Mouse (Mus musculus) ovary, adult 18-20 months (tissue): Measurements from ENCODE around the gene Smim24.
A peak's percentile ranks its signal among the peaks of the same experiment; 100 is the strongest.

Experiments
- DNase-seq: peaks from one replicate; pipeline ENCODE4 v3.0.0; 2022; ENCODE audit warnings: low spot score, mixed read lengths

Gene Smim24

DNA sequence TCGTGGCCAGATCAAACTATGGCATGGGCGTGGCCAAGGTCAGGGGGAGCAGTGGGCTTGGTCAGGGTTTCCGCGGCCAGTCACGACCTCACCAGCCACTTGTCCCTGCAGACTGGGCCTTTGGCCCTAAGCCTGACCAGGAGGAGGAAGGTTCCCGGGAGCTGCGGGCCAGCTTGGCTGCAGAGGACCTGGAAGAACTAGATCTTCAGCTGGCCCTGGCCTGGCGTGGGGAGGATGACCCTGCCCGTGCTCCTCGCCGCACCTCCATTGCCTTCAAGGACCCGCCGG, 2.2 kb upstream of the Smim24 start:
- no peak for DNase-seq

DNA sequence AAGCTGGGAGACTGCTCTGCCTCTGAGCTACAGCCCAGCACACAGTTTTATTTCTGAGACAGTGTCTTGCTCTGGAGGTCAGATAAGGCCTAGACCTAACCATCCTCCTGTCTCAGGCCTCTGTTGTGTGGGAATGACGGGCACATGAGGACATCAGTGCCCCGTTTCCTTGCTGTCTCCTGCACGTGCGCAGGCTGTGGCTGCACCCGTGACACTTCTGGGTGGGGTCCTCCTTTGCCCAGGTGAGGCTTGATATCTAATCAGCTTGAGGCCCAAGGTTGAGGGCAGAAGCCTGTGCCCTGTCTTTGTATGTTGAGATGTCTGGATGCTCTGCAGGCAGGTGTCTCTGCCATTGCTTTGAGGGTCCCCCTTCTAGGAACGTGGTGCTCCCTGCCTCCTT, 581 bp upstream of the Smim24 start:
- no peak for DNase-seq

DNA sequence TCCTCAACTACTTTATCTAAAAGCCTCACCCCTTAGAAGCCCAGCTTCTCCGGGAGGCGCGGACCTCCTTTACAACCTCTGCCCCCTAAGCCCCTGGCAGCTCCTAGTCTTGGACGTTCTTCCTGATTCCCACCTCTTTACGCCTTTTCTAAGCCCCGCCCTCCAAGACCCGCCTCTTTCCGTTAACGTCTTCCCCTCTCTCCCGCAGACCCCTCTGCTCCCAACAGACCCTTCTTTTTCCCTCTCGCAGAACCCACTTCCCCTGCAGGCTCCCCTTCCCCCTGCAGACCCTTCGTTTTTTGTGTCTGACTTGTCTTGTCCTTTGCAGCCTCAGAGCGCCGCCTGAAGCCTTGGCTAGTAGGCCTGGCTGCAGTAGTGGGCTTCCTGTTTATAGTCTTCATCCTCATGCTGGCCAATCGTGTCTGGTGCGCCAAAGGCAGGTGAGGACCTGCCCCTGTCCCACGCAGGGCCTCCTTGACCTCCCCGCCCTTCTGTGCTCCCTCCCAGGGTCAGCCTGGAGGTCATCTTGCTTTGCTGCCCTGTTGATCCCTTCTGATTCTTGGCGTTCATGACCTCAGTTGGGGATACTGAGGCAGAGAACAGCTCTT, 709 bp downstream of the Smim24 start:
- DNase-seq: no peak

DNA sequence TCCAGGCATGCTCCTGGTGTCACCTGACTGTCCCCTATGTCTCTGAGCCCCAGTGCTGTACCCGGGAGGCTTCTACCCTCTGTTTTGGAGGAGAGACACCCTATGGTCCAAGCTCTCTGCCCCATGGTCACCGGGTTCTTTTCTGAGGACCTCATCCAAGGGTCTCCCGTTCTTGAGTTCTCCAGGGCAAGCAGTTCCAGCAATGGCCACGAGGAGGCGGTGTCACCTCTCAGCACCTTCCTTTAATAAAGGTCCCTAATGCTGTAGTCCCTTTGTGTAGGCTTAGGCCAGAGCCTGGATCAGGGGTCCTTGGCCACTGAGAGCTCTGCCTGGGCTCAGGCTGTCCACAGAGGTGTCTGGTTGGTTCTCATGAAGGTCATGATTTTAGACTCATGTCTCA, 2.3 kb downstream of the Smim24 start:
- DNase-seq: no peak

DNA sequence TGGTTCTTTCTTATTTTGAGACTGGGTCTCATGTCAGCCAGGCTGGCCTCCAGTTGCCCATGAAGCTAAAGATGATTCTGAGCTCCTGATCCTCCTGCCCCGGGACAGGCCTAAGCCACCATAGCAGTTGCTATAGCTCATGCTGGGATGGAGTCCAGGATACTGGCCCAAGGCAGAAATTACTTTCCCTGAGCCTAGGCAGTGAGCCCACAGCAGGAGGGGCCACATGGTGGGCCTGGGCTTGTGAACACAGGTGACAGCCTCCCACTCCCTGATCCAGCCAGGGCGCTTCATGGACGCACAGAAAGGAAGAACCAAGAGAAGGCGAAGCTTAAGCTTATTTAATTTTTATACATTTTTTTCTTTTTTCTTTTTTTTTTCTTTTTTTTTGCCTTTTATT, 3.0 kb downstream of the Smim24 start:
- no peak for DNase-seq

DNA sequence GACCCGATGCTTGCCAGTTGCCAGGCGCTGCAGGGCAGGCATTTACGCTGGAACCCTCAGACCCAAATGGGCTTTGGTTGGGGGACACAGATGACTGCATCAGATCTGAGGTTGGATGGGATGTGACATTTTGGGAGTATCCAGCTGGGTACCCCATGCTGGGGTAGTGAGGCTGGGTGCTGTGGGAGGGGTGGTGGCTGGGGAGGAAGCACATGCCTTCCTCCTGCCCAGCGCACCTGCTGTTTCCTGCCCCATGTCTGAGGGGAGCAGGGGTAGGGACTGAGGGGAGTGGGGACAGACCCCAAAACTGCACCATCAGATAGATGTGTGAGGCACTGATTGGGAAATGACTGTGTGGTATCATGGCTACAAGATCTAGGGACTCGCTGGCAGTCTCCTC, 3.9 kb downstream of the Smim24 start:
- no peak for DNase-seq

DNA sequence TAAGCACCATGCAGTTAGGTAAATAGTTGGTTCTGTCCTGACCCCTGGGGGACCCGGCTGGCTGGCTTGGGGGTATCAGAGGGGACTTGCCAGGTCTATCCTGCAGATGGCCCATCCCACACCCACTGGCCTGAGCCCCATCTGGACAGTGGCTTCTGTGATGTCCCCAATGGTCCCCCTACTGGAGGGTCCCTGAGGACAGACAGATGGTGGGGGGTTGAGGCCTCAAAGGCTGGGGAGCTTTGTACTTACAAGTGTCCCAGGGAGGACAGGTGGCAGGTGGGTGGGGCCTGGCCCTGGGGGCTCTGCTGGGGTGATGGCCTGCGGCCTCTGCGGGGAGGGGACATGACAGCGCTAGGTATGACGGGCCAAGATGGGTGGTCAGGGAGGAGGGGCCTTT, 6.4 kb downstream of the Smim24 start:
- DNase-seq: no peak

DNA sequence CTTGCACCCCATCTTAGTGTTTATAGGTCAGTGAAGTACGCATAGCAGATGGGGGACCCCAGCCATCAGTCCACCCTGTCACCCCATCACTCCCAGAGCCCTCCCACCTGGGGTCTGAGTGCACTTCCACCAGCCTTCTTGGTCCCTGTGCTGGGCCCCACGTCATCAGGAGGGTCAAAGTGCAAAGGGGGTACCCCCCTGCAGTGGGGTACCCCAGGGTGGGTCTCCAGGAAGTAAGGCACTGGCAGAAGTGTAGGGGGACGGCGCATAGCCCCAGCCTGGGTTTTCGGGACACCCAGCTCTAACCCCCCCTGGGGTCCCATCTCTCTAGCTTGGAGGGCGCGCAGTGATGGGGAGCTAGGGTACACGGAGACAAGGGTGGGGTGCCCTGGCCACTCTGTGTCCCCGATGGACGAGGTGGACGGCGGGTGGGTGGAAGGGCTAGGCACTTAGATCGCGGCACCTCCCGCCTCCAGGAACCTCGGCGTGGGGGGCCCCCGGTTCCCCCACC, 7.0 kb downstream of the Smim24 start:
- no peak for DNase-seq

DNA sequence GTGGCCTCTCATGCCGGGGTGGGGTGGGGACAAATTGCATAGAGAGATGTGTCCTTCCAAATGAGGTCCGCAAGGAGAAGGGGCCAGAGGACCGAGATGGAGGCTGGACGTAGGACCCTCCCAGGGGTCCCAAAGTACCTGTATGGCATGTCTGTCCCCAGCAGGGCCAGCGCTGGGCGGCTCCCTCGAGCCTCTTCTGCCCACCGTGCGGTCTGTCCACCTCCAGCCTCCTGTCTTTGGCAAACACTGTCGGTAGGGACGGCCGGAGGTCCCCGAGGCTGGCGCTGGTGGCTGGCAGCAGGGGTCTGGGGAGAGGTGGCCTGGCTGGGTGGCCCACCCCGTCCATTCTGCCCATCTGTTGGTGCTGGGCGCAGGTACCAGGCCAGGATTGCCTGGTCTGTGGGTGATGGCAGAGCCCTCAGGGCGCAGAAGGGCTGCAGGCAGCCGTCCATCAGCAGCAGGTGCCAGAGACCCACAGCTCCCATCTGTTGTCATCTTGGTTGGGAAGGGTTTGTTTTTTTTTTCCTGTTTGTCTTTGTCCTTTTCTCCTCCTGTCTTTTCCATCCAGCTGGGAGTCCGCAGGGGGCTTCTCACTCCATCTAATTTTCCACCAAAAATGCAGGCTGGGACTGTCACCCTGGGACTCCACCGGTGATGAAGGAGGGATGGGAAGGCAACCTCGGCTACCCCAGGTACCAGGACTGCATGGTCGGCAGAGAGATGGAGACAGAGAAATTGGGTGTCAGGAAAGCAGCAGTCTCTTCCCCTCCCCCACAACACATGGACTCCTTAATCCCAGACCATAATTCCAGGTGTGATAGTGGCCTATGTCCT, 7.7 kb downstream of the Smim24 start:
- no peak for DNase-seq

DNA sequence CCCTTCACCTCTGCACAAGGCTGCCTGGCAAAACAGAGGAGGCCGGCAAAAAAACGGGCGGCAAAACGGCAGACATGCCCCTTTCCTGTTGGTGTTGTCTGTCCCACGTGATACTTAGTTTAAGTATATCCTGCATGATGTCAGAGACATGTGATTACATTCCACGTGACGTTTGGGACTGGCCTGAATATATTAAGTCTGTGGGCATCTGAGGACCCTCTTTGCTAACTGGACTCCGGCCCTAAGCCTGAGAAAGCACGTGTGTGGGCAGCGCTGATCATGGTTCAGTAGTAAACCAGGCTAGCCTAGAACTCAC, 8.3 kb downstream of the Smim24 start:
- DNase-seq: no peak

DNA sequence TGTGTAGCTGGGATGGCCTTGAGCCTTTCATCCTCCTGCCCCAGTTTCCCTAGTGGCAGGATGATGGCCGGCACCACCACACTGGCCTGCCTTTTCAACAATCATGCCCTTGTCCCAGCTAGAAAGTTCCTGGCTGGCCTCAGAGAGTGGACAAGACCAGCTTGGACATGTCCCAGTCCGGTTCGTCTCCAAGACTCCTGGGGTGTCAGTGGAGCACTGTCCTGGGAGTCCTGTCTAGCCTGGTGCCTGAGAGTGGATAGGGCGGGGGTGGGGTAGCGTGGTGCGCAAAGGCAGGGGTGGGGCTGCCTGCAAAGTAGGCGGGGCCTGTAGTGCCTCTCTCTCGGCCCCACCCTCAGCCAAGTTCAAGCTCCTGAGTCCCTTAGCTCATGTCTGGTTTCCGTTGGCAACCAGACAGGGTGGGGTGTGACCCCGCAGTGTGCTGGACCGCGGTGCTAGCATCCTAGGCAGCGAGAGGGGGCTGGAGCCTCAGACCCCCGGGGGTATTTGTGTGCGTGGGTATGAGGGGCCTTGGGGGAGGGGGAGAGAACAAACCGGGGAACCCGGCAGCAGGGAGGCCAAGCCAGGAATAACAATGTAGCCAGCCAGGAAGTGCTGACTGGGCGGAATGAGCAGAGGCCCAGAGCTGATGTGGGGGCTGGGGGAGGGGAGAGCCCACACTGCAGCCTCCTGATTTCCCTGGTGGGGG, 8.8 kb downstream of the Smim24 start:
- DNase-seq: no peak

DNA sequence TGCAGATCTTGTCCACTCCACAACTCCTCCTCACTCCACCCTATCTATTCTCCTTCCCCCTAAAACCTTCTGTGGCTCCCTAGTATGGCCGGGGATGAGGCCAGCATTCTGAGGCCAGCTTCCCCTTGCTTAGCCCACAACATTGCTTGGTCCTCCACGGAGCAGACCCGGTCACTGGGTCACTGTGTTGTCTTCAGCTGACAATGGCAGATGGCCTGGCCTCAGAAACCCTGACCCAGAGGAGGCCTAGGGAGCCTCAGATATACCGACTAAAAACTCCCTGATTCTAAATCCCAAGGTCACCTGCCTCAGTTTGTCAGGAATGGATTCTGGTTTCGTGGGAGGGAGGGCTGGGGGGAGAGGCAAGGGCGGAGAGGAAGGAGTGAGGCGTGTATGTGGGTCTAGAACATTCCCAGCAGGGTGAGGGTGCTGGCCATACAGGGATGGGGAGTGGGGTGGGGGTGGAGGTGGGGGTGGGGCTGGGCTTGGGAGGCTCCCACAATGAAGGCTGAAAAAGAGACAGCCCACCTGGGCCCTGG, 9.4 kb downstream of the Smim24 start:
- no peak for DNase-seq

DNA sequence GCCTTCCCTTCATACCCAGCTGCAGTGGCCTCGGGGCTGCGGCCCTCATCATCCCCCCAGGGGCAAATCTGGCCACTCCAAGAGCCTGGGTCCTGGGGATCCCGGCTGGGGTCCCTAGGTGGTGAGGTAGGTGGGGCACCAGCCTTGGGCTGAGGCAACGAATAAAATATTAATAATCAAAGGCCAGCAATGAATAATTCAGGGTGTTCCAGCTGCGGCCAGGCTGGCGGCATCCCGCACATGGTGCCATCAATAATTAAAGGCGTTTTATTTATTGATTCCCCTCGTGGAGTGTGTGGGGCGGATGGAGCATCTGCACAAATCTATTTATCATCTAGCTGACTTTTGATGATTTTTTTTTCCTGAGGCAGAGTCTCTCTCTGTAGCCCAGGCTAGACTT, 10.7 kb downstream of the Smim24 start:
- no peak for DNase-seq

DNA sequence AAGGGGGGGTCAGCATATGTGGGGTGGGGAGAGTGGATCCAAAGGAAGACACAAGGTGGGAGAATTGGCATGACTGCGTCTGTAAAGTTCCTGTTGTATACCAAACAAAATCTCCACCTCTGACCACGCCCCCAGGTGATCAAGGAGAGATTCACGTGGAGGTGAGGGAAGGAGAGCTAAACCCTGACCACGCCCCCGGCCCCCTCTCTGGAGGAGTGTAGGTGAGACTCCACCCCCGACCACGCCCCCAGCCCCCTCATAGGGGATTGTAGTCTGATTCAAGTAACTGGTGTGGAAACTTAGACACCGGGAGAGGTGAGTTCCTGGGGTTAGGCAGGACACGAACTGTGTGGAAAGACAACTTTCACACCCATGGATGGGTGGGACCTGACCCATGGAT, 11.2 kb downstream of the Smim24 start:
- DNase-seq: no peak

DNA sequence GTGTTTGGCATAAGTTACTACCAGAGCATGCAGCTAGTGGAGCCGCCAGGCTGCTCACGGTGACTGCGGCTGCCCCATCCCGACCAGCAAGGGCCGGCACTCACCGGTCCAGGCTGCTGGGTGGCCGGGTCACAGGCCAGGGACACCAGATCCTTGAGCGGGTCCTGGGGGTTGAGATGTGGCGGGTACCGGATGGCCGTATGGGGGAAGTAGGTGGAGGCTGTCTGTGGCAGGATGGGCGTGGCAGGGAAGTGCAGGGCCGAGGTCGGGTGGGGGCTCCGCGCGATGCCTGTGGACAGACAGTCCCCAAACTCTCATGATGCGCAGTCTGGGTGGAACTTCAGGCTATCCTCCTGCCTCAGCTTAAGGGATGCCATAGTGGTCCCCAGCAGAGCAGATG, 11.9 kb downstream of the Smim24 start:
- no peak for DNase-seq

DNA sequence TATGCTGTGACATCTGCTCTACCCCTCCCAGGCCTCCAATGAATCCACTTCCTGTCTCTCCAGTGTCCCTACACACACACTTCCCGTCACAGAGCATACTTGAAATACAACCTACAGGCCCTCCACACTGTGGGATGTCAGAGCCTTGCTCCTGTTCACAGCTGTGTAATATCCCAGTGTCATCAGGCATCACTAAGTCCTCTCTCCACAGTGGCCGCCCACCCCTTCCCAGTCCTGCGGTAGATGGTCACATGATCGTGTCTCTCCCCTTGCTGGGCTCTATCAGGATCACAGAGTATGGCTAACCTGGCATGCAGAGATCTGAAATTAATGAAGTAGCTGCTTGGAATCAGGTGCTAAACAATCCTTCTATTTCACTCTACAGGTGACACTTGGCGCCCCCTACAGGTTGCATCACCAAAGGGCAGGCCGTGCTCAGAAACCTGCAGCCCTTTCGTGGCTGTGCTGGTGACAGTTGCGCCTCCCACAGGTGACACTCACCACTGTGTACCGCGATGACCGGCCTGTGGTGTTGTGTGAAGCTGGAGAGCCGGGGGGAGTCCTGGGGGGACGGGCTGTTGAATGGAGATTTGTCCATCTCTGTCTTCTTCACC, 12.8 kb downstream of the Smim24 start:
- DNase-seq: no peak

DNA sequence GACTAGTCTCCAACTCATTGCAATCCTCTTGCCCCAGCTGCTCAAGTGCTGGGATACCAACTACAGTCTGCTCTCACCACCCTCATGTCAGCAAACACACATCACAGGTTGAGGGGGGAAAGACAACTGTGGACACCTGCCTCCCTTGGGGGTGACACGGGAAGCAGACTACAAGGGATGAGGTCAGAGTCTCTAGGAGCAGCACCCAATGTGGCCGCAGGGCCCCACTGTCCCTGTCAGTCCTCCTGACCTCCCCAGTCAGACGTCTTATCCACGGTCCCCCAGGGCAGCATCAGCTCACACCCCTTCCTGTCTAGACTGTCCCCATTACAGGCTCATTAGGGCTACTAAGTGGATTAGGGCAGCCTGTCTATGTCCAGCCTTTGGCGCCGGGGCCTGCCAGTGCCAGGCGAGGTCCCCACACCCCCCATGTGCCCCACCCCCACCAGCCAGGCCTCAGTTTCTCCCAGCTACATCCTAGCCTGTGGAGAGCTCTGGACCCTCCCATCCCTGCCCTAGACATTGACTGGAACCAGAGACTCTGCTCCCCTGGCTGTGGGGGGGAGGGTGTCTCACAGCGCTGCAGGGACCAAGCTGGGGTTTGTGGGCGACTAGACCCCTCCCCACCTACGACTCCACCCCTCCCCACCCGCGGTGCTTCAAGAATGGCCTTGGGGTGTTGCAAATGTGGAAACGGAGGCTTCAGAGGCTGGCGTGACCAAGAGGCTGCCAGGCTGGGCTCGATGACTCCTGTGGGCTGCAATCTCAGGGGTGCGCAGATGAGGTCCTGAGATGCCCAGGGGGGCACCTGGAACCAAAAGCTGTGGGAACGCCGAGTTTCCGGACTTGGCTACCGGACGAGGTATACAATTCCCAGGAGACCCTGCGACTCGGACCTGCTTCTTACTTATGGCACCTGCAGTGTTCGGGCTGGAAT, 13.9 kb downstream of the Smim24 start:
- DNase-seq: no peak

DNA sequence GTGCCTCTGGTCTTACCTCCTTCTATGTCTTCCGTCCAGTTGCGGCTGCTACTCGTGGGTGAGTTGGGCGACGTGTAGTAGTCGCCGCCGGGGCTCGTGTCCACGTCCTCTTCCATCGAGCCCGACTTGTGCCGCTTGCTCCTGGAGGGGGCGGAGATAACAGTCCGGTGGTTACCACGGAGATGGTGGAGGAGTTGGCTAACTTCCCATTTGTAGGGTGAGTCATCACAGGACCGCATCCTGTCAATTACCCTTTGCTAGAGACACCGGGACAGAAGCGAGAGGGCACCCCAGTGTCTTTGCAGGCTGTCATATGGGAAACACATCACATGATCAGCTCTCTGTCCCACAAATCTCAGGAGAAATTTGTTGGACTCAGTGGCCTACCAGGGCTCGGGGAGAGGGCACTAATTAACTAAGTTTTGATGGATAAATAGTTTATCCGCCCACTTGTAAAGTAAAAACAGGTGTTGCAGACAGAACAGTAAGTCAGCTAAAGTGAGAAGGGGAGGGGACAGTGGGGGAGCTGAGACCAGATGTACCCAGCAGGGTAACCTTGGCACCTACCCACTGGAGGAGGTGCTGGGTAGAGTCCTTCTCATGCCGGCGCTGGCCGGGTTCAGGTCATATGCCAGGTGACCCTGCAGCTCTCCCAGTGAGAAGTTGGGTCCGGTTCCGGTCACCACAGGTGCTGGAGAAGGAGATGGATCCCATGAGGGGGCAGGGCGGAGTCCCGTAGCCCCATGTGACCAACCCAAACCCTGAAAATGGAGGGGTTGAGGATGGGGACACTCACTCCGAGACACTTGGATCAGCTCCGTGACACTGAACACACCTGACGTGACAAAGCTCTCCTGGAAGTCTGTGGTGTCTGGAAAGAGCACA, 14.9 kb downstream of the Smim24 start:
- peak; percentile 80 for DNase-seq

DNA sequence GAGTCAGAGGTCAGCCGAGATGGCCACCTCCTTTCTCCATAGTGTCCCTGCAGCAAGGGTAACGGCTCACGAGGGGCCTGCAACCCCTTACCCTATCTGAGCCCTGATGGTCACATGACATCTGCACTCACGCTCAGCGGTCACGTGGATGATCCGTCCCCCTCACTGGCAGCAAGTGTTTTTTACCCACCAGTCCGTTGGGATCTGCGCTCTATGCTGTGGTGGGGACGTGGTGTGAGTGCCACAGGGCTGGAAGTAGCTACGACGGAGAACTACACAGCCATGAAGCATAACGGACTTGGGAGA, 15.5 kb downstream of the Smim24 start:
- DNase-seq: no peak

DNA sequence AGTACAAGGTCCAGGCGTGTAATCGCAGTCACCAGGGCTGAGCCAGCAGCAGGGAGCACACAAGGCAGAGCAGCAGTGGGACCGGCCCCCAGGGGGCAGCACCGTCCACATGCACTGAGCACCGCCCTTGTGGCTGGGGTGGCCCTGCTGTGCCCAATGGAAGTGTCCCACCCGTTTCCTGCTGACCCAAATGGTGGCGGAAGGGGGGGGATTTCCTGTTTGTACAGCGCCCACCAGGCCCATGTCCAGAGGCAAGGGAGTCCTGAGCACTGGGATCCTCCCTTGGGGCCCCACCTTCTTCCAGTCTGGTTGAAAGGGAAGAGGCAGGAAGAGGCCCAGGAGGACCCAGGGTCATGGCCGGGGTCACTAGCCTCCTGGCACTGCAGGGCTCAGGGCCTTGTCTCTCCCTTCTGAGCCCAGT, 16.0 kb downstream of the Smim24 start:
- DNase-seq: no peak

DNA sequence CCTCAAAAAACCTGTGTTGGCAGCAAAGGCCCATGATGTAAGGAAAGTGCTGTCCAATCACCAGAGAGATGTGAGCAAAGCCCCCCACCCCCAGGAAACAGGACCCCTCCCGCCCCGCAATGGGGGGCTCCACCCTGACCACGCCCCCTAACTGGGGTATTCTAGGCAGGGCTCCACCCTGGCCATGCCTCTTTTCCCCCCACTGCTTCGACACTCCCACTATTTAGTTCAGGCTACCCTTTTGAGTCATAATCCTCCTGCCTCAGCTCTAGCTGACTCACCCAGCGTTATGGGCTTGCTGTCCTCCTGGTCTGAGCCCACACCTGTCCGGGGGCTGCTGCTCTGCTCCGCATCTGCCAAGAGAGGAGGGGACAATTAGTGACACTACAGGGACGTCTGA, 16.5 kb downstream of the Smim24 start:
- no peak for DNase-seq
